Mouse (Mus musculus) G1E (cell line): ENCODE data around the gene Krt33b.

ENCODE experiments used
- CTCF ChIP-seq: IDR thresholded peaks from 2 replicates; pipeline ENCODE4 v1.5.1; 2012; ENCODE audit warnings: low read depth, low read length, inconsistent platforms, mixed read lengths
- GATA2 ChIP-seq: IDR thresholded peaks from 2 replicates; pipeline ENCODE4 v1.6.1; 2012; ENCODE audit warnings: low read depth, low read length, inconsistent platforms, borderline replicate concordance

DNA sequence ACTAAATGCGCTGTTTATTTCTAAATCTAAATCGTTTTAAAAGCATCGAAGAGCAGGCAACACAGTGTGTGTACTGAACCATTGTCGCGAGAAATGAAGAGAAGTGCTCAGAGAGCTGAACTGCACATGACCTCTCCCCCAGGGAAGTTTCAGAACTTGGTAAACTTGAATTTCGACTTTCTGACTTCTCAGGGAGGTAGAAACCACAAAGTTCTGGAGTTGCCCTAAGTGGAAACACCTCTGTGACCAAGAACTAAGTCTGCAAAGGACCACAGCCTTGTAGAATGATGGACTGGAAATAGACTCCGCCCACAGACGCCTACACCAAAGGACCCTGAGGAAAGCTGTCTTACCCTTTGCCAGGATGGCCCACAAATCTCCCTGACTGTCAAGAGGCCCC, 23.8 kb downstream of the Krt33b start:
- no peak for TF ChIP-seq CTCF
- TF ChIP-seq GATA2, result no peak
